Mouse (Mus musculus): Measurements from ENCODE around the gene Gm9887. TPM values are rescaled to one million over a fixed set of nuclear protein-coding genes. Genes with fewer than 3 reads are reported as not detected.

Gm9887 gene
- total and polyA plus RNA-seq, 3 experiments: 3.4 to 4.3 TPM; not detected in 1

DNA sequence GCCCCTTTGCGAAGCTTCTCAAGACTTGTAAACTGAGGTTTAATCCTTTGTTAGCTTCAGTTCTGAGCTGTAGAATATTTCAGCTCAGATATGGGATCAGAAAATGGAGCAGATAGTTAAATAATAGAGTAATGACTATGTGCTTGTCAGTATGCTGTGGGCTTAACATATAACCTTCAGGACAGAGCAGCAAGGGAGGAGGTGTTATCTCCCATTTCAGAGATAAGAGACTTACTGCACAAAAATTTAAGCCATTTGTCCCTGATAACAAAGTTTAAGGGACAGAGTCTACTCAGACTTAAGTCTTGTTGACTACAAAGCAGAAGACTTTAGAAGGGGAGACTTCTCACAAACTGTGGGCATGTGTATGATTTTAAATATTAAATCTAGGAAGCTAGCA, 10.6 kb upstream of the Gm9887 start:
- no peak for TF ChIP-seq MXI1 (IDR thresholded peaks at IDR 0.05; ENCODE audit: low read depth, low read length)
- no peak for TF ChIP-seq MYC (IDR thresholded peaks at IDR 0.05; ENCODE audit: low read depth, low read length)
- TF ChIP-seq MAZ (IDR thresholded peaks at IDR 0.05; ENCODE audit: low read depth, low read length): no peak
- TF ChIP-seq MAFK (IDR thresholded peaks at IDR 0.05; ENCODE audit: insufficient replicate concordance, low read length): no peak
- TF ChIP-seq NRF1 (IDR thresholded peaks at IDR 0.05; ENCODE audit: low read depth, low read length): no peak
- no peak for TF ChIP-seq PAX5 (IDR thresholded peaks at IDR 0.05; ENCODE audit: low read length)
- TF ChIP-seq JUND (conservative IDR thresholded peaks at IDR 0.05; ENCODE audit: low read depth, low read length): no peak
- TF ChIP-seq JUN (IDR thresholded peaks at IDR 0.05; ENCODE audit: insufficient read depth, low read depth, low read length): no peak
- no peak for TF ChIP-seq TCF12 (IDR thresholded peaks at IDR 0.05; ENCODE audit: low read depth, low read length)
- no peak for TF ChIP-seq ELF1 (IDR thresholded peaks at IDR 0.05; ENCODE audit: low read depth, low read length)
- TF ChIP-seq SMC3 (IDR thresholded peaks at IDR 0.05; ENCODE audit: low read depth, low read length): no peak
- TF ChIP-seq ZMIZ1 (IDR thresholded peaks at IDR 0.05; ENCODE audit: low read depth, low read length): no peak
- TF ChIP-seq RCOR1 (conservative IDR thresholded peaks at IDR 0.05; ENCODE audit: low read depth, low read length): no peak
- TF ChIP-seq GABPA (IDR thresholded peaks at IDR 0.05; ENCODE audit: insufficient replicate concordance, low read depth, low read length): no peak
- no peak for TF ChIP-seq USF2 (conservative IDR thresholded peaks at IDR 0.05; ENCODE audit: low read depth, low read length)
- dilution Hi-C loops (cut with MboI; ENCODE audit: extremely low pct_ligation_motif_present, extremely low pct_unique_long_range_greater_than_20kb, low sequenced_read_pairs): no loop called here
- peaks cover 0 to 5% of the 10 kb centered on the region in 2 experiments for H3K36me3 ChIP-seq (replicated peaks in 1 of 2; ENCODE audit: control insufficient read depth in 1 of 2, insufficient read depth in 1 of 2, low read length in 1 of 2)
- in situ Hi-C loops (cut with MboI; ENCODE audit: low pct_ligation_motif_present, low pct_unique_long_range_greater_than_20kb, low sequenced_read_pairs): loop anchor here (5.0 kb wide), 1 partner anchor 34 kb away; no protein-coding TSS in a partner anchor
- H3K79me2 ChIP-seq (replicated peaks; ENCODE audit: control insufficient read depth, extremely low read depth, insufficient read depth, poor library complexity, severe bottlenecking): no peaks in the 10 kb centered on the region
- no peak overlapping the region for H3K4me2 ChIP-seq (ENCODE audit: insufficient read depth, low read depth, poor library complexity, severe bottlenecking)
- H3K4me3 ChIP-seq (replicated peaks in 1 of 3; ENCODE audit: low read depth in 2 of 3, low read length in 2 of 3, poor library complexity in 1 of 3): no peak overlapping the region
- no peaks in the 10 kb centered on the region for H3K9me3 ChIP-seq (replicated peaks; ENCODE audit: low read length)
- peaks cover 14 to 43% of the 10 kb centered on the region in 2 experiments for H3K4me1 ChIP-seq (ENCODE audit: control insufficient read depth in 1 of 2, insufficient read depth in 2 of 2)
- H3K27me3 ChIP-seq (replicated peaks): no peaks in the 10 kb centered on the region
- no peak for DNase-seq (ENCODE audit: extremely low read depth)
- H3K27ac ChIP-seq (ENCODE audit: insufficient read depth, low read depth): no peak overlapping the region
- H3K9ac ChIP-seq (ENCODE audit: insufficient read depth, low read depth): no peak overlapping the region

DNA sequence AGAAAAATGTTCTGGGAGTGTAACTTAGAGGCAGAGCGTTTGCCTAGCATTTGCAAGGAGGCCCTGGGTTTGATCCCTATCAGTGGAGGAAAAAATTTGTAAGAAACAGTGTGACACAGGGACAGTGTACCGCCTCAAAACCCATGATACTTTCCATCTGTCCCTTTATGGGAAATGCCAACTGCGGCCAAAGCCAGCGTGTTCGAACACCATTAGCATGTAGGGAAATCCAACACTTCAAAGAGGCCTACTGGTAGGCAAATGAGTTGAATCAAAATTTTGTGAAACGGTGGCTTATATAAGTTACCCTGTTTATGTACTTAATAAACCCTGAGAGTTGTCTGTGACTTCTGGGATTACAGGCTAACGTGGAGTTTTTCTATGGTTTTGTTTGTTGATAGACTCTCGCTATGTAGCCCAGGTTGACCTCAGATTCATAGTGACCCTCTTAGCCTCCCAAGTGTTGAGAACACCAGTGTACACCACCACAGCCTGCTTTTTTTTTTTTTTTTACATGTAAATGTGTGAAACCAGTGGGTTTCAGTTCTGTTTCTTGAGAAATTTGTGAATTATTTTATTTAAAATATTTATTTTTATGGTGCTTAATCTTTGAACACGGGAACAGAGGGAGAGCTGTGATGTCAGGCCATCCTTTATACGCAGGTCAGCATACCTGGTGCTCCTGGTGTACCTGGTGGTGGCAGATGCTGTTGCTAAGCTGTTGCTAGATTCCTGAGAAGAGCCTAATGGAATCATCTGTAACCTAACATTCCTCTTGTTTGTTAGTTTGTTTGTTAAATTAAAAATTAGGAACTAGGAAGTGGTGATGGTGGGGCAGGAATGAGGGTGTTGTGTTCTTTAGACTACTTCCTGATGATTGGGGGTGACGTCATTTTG, 6.5 kb upstream of the Gm9887 start:
- peaks cover 5 to 30% of the 10 kb centered on the region in 2 experiments; a peak in 2 of 4 replicates for H3K4me1 ChIP-seq (ENCODE audit: control insufficient read depth in 1 of 2, insufficient read depth in 2 of 2)
- dilution Hi-C loops (cut with MboI; ENCODE audit: extremely low pct_ligation_motif_present, extremely low pct_unique_long_range_greater_than_20kb, low sequenced_read_pairs) (no loop called here), in situ Hi-C loops (cut with MboI; ENCODE audit: low pct_ligation_motif_present, low pct_unique_long_range_greater_than_20kb, low sequenced_read_pairs) (no loop called here)
- peaks cover 19% of the 10 kb centered on the region for H3K79me2 ChIP-seq (replicated peaks; ENCODE audit: control insufficient read depth, extremely low read depth, insufficient read depth, poor library complexity, severe bottlenecking)
- peak overlapping the region; percentile 84 for H3K4me2 ChIP-seq (ENCODE audit: insufficient read depth, low read depth, poor library complexity, severe bottlenecking)
- H3K9me3 ChIP-seq (replicated peaks; ENCODE audit: low read length): no peaks in the 10 kb centered on the region
- peaks cover 1 to 13% of the 10 kb centered on the region in 2 experiments for H3K36me3 ChIP-seq (replicated peaks in 1 of 2; ENCODE audit: control insufficient read depth in 1 of 2, insufficient read depth in 1 of 2, low read length in 1 of 2)
- H3K27me3 ChIP-seq (replicated peaks): no peaks in the 10 kb centered on the region
- no peak overlapping the region for H3K4me3 ChIP-seq (replicated peaks in 1 of 3; ENCODE audit: low read depth in 2 of 3, low read length in 2 of 3, poor library complexity in 1 of 3)
- H3K9ac ChIP-seq (ENCODE audit: insufficient read depth, low read depth): peak overlapping the region; percentile 71
- DNase-seq (ENCODE audit: extremely low read depth): peak; percentile 90
- peak overlapping the region; percentile 98 for H3K27ac ChIP-seq (ENCODE audit: insufficient read depth, low read depth)
- TF ChIP-seq MAX (IDR thresholded peaks at IDR 0.05; ENCODE audit: low read length): peak; percentile 62; the same call in 1 of the 2 replicates
- no peak; the same call in none of the 2 replicates for TF ChIP-seq RAD21 (IDR thresholded peaks at IDR 0.05; ENCODE audit: low read depth, low read length)
- no peak; the same call in 1 of the 2 replicates for TF ChIP-seq ZKSCAN1 (IDR thresholded peaks at IDR 0.05; ENCODE audit: borderline replicate concordance, low read depth, low read length)
- TF ChIP-seq POLR2A (IDR thresholded peaks at IDR 0.05; ENCODE audit: low read depth, low read length): peak; percentile 21; the same call in 1 of the 2 replicates
- TF ChIP-seq NELFE (IDR thresholded peaks at IDR 0.05; ENCODE audit: low read depth, low read length): no peak
- TF ChIP-seq ELF1 (IDR thresholded peaks at IDR 0.05; ENCODE audit: low read depth, low read length): peak; percentile 19; the same call in 1 of the 2 replicates
- TF ChIP-seq KAT2A (IDR thresholded peaks at IDR 0.05; ENCODE audit: insufficient replicate concordance, low read length): no peak
- no peak for TF ChIP-seq ZC3H11A (IDR thresholded peaks at IDR 0.05; ENCODE audit: low read depth, low read length)
- no peak for TF ChIP-seq USF2 (conservative IDR thresholded peaks at IDR 0.05; ENCODE audit: low read depth, low read length)
- TF ChIP-seq SIN3A (IDR thresholded peaks at IDR 0.05; ENCODE audit: low read length): peak; percentile 79
- TF ChIP-seq E2F4 (IDR thresholded peaks at IDR 0.05; ENCODE audit: insufficient replicate concordance, low read depth, low read length): 0 out of 2 replicates have a peak, but pooled peaks have one; percentile 58
- TF ChIP-seq SMC3 (IDR thresholded peaks at IDR 0.05; ENCODE audit: low read depth, low read length): peak; percentile 16; the same call in 1 of the 2 replicates
- peak; percentile 77 for TF ChIP-seq MYC (IDR thresholded peaks at IDR 0.05; ENCODE audit: low read depth, low read length)
- peak; percentile 93 for TF ChIP-seq POLR2AphosphoS2 (IDR thresholded peaks at IDR 0.05; ENCODE audit: low read depth, low read length)
- TF ChIP-seq UBTF (IDR thresholded peaks at IDR 0.05; ENCODE audit: low read depth, low read length): 0 out of 2 replicates have a peak, but pooled peaks have one; percentile 47
- TF ChIP-seq HCFC1 (IDR thresholded peaks at IDR 0.05; ENCODE audit: low read depth, low read length): no peak; the same call in 1 of the 2 replicates
- peak; percentile 90 for TF ChIP-seq IRF4 (IDR thresholded peaks at IDR 0.05; ENCODE audit: low read depth, low read length)
- TF ChIP-seq USF1 (IDR thresholded peaks at IDR 0.05; ENCODE audit: low read depth, low read length): no peak
- TF ChIP-seq MXI1 (IDR thresholded peaks at IDR 0.05; ENCODE audit: low read depth, low read length): peak; percentile 76; the same call in 1 of the 2 replicates
